Mouse (Mus musculus): ENCODE measurements around the gene Nadsyn1. TPM values are rescaled to one million over a fixed set of nuclear protein-coding genes. Genes with fewer than 3 reads are reported as not detected.

Nadsyn1 gene
- polyA plus RNA-seq, 1 experiment from 2014 or later, result 9.4 TPM

- no peak for TF ChIP-seq CTCF (IDR thresholded peaks at IDR 0.05; ENCODE audit: low read depth)
- DNase-seq (ENCODE audit: low spot score) (peak; percentile 91), ATAC-seq (replicated peaks; ENCODE audit: low FRiP score, low read depth) (peak; percentile 85)
- Histone ChIP-seq H3K27me3 (ENCODE audit: insufficient read depth, low read length) (no peaks in the 10 kb centered on the region), H3K4me3 (replicated peaks; ENCODE audit: low read depth, low read length) (peak overlapping the region; percentile 19), H3K27ac (no peak overlapping the region), H3K9ac (ENCODE audit: low read depth, low read length) (no peak overlapping the region), H3K4me1 (replicated peaks; ENCODE audit: insufficient read depth, low read length) (no peaks in the 10 kb centered on the region), H3K4me2 (ENCODE audit: low read length) (peak overlapping the region; percentile 62), H3K9me3 (replicated peaks; ENCODE audit: low read length) (no peaks in the 10 kb centered on the region), H3K36me3 (ENCODE audit: insufficient read depth, low read length) (no peaks in the 10 kb centered on the region)
- WGBS, result under 1% methylated on average over 15 of the region's 15 CpGs
These were observed 65.6 kb downstream of the Nadsyn1 start for GRCm38 (mm10) chr7:143757027-143757390.

- 22% methylated on average over 22 of the region's 22 CpGs for whole genome bisulfite sequencing
- H3K27ac ChIP-seq, result no peak within 1 kb of the TSS
- no peaks in the 10 kb centered on the region for H3K27me3 ChIP-seq (ENCODE audit: insufficient read depth, low read length)
- H3K4me1 ChIP-seq (replicated peaks; ENCODE audit: insufficient read depth, low read length), result no peaks in the 10 kb centered on the region
- ATAC-seq (replicated peaks; ENCODE audit: low FRiP score, low read depth), result no peak; the same call in 1 of the 2 replicates
- no peak for DNase-seq (ENCODE audit: low spot score)
- H3K4me2 ChIP-seq (ENCODE audit: low read length), result peak within 1 kb of the TSS; percentile 62
- TF ChIP-seq CTCF (IDR thresholded peaks at IDR 0.05; ENCODE audit: low read depth), result no peak
- H3K36me3 ChIP-seq (ENCODE audit: insufficient read depth, low read length), result no peaks in the 10 kb centered on the region
- no peak within 1 kb of the TSS for H3K9ac ChIP-seq (ENCODE audit: low read depth, low read length)
- H3K9me3 ChIP-seq (replicated peaks; ENCODE audit: low read length), result no peaks in the 10 kb centered on the region
- H3K4me3 ChIP-seq (replicated peaks; ENCODE audit: low read depth, low read length), result peak within 1 kb of the TSS; percentile 19
These were observed 66.3 kb downstream of the Nadsyn1 start, which contains the start of gene Osbpl5 for GRCm38 (mm10) chr7:143756125-143757026. Gene Osbpl5, minus strand, starts transcription at chr7:143756985.

DNA sequence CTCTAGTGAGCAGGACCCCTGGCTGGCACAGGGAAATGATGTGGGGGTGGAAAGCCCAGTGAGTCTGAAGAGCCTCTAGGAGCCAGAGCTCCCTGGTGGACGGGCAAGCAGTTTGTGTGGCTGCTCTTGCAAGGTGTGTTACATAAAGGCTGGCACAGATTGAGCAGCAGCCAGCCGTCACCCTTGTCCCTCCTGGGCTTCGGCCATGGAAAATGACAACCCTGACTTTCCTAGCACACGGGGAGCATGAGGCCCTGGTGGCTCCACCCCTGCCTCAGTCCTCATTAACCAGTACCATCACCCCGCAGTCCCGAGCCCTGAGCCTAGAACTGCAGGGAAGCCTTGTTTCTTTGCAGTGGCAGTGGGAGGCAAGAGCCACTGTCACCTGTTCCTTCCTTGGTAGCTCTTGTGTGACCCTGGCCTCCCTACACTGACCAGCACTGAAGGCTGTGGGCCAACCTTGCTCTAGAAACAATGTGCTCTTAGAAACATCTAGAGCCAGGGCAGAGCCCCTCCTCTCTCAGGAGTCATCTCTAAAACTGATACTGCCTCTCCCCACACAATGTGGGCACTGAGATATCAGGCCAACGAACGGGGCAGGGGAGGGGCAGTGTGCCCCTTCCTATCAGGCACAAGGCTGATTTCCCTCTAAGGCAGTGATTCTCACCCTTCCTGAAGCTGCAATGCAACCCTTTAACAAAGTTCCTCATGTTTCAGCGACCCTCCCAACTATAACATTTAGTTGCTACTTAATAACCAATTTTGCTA is 67.1 kb downstream of the Nadsyn1 start:
- Histone ChIP-seq H3K4me3 (replicated peaks; ENCODE audit: low read depth, low read length) (no peak overlapping the region), H3K4me2 (ENCODE audit: low read length) (no peak overlapping the region), H3K4me1 (replicated peaks; ENCODE audit: insufficient read depth, low read length) (no peaks in the 10 kb centered on the region), H3K27me3 (ENCODE audit: insufficient read depth, low read length) (no peaks in the 10 kb centered on the region), H3K27ac (no peak overlapping the region), H3K9me3 (replicated peaks; ENCODE audit: low read length) (no peaks in the 10 kb centered on the region), H3K9ac (ENCODE audit: low read depth, low read length) (no peak overlapping the region), H3K36me3 (ENCODE audit: insufficient read depth, low read length) (no peaks in the 10 kb centered on the region)
- no peak for DNase-seq (ENCODE audit: low spot score)
- no peak for ATAC-seq (replicated peaks; ENCODE audit: low FRiP score, low read depth)
- TF ChIP-seq CTCF (IDR thresholded peaks at IDR 0.05; ENCODE audit: low read depth), result no peak
- 80% methylated on average over 9 of the region's 9 CpGs for WGBS

GRCm38 (mm10) chr7:143753990-143754715 is 68.5 kb downstream of the Nadsyn1 start:
- peak; percentile 91 for TF ChIP-seq CTCF (IDR thresholded peaks at IDR 0.05; ENCODE audit: low read depth)
- Histone ChIP-seq H3K4me3 (replicated peaks; ENCODE audit: low read depth, low read length) (no peak overlapping the region), H3K27ac (no peak overlapping the region), H3K9ac (ENCODE audit: low read depth, low read length) (no peak overlapping the region), H3K27me3 (ENCODE audit: insufficient read depth, low read length) (no peaks in the 10 kb centered on the region), H3K9me3 (replicated peaks; ENCODE audit: low read length) (no peaks in the 10 kb centered on the region), H3K4me1 (replicated peaks; ENCODE audit: insufficient read depth, low read length) (no peaks in the 10 kb centered on the region), H3K4me2 (ENCODE audit: low read length) (no peak overlapping the region), H3K36me3 (ENCODE audit: insufficient read depth, low read length) (no peaks in the 10 kb centered on the region)
- 27% methylated on average over 5 of the region's 5 CpGs for WGBS
- peak; percentile 79 for DNase-seq (ENCODE audit: low spot score)
- ATAC-seq (replicated peaks; ENCODE audit: low FRiP score, low read depth), result 0 out of 2 replicates have a peak, but pooled peaks have one; percentile 27

DNA sequence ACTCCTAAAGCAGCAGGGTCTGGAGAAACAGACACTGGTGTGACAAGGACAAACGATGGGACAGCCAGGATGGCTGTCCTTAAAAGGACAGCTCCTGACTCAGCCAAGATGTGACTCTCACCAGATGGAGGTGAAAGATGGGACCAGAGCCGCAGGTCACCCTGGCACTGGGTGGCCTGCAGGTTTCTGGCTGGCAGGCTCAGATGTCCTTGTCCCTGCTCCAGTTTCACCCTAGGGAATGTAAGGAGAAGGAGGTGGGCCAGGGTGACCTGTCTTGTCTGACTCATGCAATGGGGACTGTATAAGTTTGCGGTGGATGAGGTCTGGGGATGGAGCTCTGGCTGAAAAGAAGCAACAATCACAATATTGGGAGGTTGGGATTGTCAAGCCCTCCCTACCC is 70.0 kb downstream of the Nadsyn1 start:
- H3K27me3 ChIP-seq (ENCODE audit: insufficient read depth, low read length), result no peaks in the 10 kb centered on the region
- no peaks in the 10 kb centered on the region for H3K9me3 ChIP-seq (replicated peaks; ENCODE audit: low read length)
- H3K4me1 ChIP-seq (replicated peaks; ENCODE audit: insufficient read depth, low read length), result no peaks in the 10 kb centered on the region
- WGBS, result 60% methylated on average over 3 of the region's 3 CpGs
- H3K4me3 ChIP-seq (replicated peaks; ENCODE audit: low read depth, low read length), result no peak overlapping the region
- DNase-seq (ENCODE audit: low spot score) (no peak), ATAC-seq (replicated peaks; ENCODE audit: low FRiP score, low read depth) (no peak)
- H3K9ac ChIP-seq (ENCODE audit: low read depth, low read length), result no peak overlapping the region
- H3K4me2 ChIP-seq (ENCODE audit: low read length), result no peak overlapping the region
- no peak overlapping the region for H3K27ac ChIP-seq
- no peaks in the 10 kb centered on the region for H3K36me3 ChIP-seq (ENCODE audit: insufficient read depth, low read length)
- no peak for TF ChIP-seq CTCF (IDR thresholded peaks at IDR 0.05; ENCODE audit: low read depth)

GRCm38 (mm10) chr7:143752056-143752455 is 70.6 kb downstream of the Nadsyn1 start:
- no peaks in the 10 kb centered on the region for H3K9me3 ChIP-seq (replicated peaks; ENCODE audit: low read length)
- no peak for DNase-seq (ENCODE audit: low spot score)
- TF ChIP-seq CTCF (IDR thresholded peaks at IDR 0.05; ENCODE audit: low read depth), result no peak
- no peak overlapping the region for H3K9ac ChIP-seq (ENCODE audit: low read depth, low read length)
- no peaks in the 10 kb centered on the region for H3K4me1 ChIP-seq (replicated peaks; ENCODE audit: insufficient read depth, low read length)
- no peak overlapping the region for H3K4me3 ChIP-seq (replicated peaks; ENCODE audit: low read depth, low read length)
- no peak overlapping the region for H3K4me2 ChIP-seq (ENCODE audit: low read length)
- no peaks in the 10 kb centered on the region for H3K36me3 ChIP-seq (ENCODE audit: insufficient read depth, low read length)
- 70% methylated on average over 4 of the region's 4 CpGs for WGBS
- H3K27me3 ChIP-seq (ENCODE audit: insufficient read depth, low read length), result no peaks in the 10 kb centered on the region
- H3K27ac ChIP-seq, result no peak overlapping the region
- ATAC-seq (replicated peaks; ENCODE audit: low FRiP score, low read depth), result no peak
